Mouse (Mus musculus) cortical plate, adult 2 months (tissue): ENCODE results near the gene Chd2.

Experiments
- CTCF ChIP-seq: fragments of 200-500 bp; IDR thresholded peaks from 2 replicates; pipeline ENCODE4 v1.5.1; 2011; ENCODE audit warnings: mild to moderate bottlenecking, control low read depth, low read length; ENCODE audit not compliant: insufficient read depth; ENCODE audit errors: extremely low read depth
- POLR2A ChIP-seq: fragments of 200-500 bp; IDR thresholded peaks from 2 replicates; pipeline ENCODE4 v1.6.1; 2011; ENCODE audit warnings: mild to moderate bottlenecking, low read length, control low read depth; ENCODE audit not compliant: insufficient read depth; ENCODE audit errors: extremely low read depth

DNA sequence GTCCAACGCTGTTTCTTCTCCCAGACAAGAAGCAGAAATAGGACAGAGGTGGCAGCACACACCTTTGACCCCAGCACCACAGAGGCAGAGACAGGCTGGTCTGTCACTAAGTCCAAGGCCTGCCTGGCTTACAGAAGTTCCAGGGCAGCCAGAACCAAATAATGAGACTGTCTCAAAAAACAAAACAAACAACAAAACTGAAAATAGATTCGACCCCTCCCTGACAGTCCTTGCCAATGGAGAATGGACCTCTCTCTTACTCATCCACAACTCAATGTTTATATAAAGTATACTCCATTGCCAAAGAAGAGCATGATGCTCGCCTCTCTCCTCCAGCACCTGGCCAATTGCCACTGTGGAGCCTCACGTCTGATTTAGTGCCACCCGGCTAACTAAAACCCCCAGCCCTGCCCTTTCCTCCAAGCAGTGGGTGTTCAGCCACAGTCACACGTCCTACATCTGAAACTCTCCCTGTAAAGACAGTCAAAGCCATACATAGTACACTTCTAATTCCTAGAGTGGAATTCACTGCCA, 36.3 kb upstream of the Chd2 start:
- TF ChIP-seq CTCF (no peak), POLR2A (no peak)
